Mouse (Mus musculus): ENCODE measurements around the gene March6.

The March6 gene

DNA sequence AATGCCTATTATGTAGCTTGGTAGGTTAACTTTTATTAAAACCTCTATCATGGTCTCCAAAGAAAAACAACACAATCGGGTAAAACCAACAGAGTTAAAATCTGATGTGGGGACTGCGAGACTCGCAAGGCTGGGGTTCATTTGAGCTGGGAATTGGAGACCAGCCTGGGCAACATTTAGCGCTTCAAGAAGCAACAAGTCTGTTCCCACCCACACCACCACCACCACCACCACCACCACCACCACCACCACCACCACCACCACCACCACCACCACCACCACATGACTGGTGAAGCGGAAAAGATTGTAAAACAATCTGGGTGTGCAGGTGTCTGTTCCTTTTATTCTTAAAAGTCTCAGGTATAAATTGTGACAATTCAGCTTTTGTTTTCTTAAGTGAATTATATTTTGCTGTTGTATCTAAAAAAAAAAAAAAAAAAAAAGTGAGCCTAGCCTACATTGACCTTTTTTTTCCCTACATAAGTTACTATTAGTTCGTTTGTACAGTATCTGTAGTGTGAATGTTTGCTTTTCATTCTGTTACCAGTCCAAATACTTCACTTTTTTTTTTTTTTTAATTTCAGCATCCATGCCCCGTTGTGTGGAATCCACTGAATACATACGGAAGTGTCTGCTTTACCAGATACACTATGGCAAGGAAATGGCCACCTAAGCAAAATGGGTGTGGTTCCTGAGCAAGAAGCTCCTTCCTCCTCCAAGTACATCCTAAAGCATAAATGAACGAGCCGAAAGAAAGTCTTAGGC lies 76.6 kb downstream of the March6 start:
- no peak for DNase-seq (ENCODE audit: low read depth, low spot score)

DNA sequence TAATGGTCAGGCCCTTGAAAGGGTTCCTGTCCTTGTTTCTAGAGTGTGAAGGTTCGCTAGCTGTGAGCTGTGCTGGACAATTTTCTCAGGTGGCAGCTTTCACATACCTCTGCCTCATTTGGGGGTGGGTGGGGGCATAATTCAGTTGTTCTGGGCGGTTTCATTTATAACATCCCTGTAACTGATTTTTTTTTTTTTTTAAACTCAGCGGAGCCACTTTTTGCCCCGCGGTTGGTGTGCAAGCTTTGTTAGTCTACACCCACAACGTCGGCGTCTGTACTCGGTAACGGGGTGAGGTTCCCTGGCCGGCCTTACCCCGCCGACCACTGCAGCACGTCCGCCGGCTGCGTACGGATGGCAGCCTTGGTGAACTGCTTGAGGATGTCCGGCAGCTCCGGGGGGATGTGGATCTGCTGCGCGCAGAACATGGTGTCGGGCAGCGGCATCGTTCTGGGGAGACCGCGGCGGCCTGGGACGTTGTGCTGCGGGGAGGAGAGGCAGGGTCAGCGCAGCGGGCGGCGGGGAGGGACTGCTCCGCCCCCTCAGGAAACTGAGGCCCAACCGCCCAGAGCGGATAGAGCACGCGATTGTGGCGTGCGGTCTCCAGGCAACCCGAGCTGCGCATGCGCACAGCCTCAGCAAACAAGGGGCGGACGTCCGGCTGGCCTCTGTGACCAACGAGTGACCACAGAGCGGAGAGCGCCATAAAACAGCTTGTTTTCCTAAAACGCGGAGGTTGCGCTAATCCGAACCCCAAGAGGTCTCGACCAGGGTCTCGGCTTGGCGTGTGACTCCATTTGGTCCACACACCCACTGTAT lies 77.5 kb downstream of the March6 start, which contains the start of gene Ropn1l:
Gene Ropn1l, minus strand, starts transcription at position 640 of the 819 bp plus-strand sequence.
- DNase-seq (ENCODE audit: low read depth, low spot score), result peak; percentile 92

DNA sequence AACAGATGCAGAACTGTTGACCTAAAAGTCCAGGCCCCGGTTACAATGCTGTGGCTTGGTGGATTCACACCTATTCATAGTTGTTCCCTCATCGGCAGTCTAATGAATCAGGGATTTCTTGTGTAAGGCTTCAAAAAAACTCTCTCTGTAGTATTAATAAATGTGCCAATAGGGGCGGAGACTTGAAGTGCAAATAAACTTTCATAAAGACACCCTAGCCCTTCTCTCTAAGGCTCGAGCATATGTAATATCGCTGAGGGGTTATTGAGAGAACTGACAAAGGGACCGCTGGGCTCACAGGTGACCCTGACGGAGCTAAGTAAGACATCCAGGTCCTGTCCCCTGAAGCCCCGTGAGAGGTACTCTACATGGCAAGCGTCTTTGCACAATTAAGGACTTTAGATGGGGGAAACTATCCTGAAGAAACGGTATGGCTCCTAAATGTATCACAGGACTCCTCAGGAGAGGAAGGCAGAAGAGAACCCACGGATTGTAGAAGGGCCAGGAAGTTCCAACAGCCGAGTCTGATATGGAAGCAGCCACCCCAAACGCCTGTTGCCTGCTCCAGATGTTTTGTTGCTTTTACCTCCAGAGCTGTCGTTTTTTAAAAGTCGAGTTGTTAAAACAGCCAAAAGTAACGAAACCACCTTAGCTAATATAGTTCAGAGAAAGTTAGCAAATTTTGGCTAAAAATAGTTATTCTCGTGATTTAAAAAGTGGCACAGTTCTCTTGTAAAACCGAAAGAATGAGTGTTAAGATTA lies 78.3 kb downstream of the March6 start:
- no peak for DNase-seq (ENCODE audit: low read depth, low spot score)

DNA sequence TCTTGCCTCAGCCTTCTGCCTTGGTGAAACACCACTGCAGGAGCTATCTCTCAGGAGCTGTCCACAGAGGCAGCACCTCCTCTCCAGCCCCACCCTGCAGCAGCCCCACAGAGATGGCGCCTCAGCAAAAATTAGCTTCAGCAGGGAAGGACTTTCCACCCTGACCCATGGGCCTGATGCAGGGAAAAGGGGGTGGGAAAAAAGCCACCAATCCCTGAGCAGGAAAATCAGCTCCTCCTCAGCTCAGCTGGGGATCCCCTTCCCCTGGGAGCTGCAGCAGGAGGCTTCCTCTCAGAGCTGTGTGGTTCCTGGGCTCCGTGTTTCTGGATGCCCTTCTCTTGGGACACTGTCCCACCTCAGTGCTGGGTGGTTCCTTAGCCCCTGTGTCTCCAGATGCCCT lies 81.1 kb downstream of the March6 start:
- DNase-seq (ENCODE audit: low read depth, low spot score), result no peak

DNA sequence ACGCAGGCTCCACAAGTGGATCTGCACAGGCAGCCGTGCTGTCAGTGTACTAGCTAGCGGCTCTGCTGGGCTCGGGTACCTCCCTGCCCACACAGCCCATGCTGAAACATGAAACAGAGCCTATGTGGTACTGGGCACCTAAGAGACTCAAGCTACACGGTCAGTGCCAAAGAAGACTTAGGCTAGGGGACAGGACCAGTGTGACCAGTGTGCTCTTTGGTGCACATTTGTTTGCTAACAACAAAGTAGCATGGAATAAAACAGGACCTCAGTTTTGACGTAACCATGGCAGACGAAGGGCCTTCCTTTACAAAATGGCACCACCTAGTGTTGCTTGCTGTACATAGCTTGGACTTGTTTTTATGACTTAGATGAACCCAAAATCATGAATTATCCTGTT lies 83.7 kb downstream of the March6 start:
- peak; percentile 39 for DNase-seq (ENCODE audit: low read depth, low spot score)

DNA sequence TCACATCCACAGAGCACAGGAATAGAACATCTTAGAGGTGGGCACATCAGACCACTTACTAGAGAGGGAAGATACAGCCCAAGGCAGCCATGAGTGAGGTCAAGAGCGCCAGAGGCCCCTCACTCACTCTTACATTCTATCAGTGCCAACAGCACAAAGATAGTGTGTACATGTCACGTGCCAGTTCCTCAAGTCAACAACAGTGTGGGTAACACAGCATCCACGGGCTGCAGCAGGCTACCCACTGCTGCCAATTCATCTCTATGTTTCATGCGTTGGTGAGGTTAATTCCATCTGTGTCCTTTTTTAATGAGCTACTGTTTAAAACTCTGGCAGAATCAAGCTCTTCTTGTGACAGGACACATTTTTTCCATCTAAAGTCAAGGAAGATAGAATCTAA lies 88.2 kb downstream of the March6 start:
- no peak for DNase-seq (ENCODE audit: low read depth, low spot score)

DNA sequence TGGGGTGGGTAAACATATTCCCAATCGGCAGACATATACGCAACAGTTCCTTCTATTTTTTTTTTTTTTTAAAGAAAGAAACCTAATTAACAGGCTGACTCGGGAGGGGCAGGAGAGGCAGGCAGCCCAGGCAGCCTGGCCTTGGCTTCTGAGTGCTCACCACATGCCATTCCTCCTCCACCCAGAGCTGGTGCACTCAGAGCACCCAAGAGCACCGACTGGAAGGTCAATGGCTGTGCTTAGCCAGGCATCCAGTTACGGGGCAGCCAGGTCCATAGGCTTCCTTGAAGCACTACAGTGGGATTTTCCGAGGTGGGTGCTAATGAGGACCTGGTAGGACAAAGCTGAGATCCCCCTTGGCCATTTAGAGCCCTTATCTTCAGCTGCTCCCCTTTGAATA lies 88.9 kb downstream of the March6 start:
- no peak for DNase-seq (ENCODE audit: low read depth, low spot score)

DNA sequence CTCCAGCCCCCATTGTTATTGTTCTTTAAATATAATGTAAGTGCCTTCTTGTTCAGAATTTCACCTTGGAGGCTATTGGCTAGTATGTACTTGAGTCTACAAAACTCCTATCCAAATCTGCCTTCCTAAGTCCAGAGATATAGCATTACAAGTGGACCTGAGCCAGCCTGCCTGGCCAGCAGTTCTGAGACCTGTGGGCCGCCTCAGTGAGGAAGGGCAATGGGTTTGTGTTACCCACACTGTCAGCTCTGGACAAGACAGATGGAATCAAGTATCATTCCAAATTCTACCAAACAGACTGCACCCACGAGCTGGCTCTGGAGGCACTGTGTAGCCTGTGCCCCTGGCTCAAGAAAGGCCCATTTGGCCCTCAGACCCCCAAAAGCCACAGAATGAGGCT lies 94.0 kb downstream of the March6 start:
- no peak for DNase-seq (ENCODE audit: low read depth, low spot score)

DNA sequence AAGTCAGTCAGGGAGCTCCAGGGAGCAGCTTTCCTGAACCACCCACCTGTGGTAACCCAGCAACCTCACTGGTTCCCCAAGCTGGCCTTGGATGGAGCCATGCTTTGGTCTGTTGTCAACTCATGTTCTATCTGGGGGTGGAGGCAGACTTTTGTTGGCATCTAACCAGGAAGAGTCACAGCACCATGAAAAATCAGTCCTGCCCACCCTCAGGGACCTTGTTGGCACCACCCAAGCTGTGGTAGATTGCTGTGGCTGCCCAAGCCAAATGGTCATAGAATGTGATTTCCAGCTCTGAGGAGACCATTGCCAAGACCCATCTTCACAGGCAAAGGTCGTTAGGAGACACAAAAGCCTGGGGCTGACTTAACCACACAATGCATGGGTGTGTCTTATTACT lies 94.8 kb downstream of the March6 start:
- DNase-seq (ENCODE audit: low read depth, low spot score), result no peak

DNA sequence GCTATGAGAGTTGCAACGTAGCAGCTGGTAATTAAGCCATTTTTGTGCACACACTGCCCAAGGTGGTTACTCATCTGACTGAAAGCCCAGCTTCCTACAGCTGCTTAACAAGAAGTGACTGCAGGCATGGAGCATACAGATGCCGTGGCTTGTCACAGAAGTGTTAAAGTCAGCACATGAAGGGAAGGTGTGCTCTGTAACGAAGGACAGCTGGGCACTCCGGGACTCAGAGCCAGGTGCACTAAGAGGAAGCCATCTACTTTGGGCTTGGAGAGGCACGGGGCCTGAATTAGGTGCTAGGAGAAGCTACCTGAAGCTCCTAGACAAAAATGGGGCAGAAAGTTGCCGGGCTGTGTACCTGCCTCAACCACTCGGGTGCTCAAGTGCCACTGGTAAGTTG lies 97.1 kb downstream of the March6 start:
- DNase-seq (ENCODE audit: low read depth, low spot score), result no peak

DNA sequence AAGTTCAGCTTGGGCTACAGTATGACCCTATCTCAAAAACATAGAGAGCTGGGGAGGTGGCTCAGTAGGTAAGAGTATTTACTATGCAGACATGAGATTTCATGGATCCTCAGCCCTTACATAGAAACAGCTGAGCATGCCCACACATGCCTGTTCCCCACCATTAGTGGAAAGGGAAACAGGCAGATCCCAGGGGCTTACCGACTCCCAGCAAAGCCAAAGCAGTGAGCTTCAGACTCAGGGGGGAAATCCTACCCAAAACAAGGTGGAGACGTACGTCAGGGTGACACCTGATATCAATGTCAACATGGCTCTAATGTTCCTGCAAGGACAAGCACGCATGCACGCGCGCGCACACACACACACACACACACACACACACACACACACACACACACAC lies 99.0 kb downstream of the March6 start:
- DNase-seq (ENCODE audit: low read depth, low spot score), result no peak

DNA sequence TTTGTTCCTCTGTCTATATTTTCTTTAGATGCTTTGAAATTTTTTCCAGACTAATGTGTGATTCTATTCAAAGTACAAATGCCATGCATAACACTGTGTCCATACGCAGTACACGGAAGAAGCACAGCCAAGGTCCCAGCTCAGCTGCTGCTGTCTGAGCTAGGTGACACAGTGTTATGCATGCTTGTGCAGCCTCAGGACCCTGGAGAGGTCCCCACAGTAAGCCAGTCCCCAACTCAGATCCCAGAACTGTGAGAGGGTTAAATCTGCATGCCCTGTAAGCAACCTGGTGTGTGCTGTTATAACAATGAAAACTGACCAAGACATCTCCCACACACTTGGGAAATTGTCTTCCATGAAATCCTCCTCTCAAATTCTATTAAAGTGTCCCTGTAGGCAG lies 100.8 kb downstream of the March6 start:
- DNase-seq (ENCODE audit: low read depth, low spot score), result no peak

DNA sequence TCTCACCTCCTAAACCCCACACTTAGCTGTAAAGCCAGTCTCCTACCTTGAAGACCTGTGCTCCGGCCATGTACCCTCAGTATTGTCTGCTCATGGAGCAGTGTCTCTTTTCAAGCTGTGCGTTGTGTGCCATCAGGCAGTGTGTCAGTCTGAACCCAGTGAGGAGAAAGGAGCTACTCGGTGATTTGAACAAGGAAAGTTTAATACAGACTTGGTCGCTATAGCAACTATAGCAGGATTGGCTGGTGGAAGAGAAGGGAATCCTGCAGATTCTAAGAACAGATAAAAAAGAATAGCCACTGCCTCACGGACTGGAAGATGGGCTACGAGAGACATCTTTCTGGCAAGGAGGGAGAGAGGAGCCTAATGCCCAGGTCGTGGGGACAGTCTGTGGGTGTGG lies 101.4 kb downstream of the March6 start:
- no peak for DNase-seq (ENCODE audit: low read depth, low spot score)

DNA sequence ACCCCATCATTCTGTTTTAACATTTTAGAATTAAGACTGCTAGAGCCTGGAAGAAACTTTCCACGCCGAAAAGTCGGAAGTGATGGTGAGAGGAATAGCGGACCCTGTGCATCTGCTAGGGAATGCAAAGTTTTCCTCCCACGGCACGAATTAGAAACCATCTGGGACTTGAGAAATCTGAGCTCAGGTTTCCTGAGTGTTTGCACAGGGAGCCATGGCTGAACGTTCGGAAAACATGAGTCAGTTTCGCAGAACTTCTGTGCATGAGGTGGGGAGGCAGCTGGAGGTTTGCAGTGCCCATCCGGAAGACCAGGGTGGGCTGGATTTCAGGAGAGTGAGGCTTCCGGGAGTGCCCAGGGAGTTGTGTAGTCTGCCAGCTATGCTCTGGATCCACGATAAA lies 102.3 kb downstream of the March6 start:
- DNase-seq (ENCODE audit: low read depth, low spot score), result no peak

DNA sequence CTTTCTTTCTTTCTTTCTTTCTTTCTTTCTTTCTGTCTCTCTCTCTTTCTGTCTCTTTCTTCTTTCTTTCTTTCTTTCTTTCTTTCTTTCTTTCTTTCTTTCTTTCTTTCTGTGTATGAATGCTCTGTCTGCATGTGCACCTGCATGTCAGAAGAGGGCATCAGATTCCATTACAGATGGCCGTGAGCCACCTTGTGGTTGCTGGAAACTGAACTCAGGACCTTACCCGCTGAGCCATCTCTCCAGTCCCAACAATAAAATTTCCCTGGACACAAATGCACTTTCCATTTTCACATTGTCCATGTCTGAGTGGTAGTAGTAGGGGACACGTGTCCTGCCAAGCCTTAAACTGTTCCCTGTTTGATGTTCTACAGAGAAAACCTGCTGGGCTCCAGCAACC lies 103.5 kb downstream of the March6 start:
- DNase-seq (ENCODE audit: low read depth, low spot score), result no peak

DNA sequence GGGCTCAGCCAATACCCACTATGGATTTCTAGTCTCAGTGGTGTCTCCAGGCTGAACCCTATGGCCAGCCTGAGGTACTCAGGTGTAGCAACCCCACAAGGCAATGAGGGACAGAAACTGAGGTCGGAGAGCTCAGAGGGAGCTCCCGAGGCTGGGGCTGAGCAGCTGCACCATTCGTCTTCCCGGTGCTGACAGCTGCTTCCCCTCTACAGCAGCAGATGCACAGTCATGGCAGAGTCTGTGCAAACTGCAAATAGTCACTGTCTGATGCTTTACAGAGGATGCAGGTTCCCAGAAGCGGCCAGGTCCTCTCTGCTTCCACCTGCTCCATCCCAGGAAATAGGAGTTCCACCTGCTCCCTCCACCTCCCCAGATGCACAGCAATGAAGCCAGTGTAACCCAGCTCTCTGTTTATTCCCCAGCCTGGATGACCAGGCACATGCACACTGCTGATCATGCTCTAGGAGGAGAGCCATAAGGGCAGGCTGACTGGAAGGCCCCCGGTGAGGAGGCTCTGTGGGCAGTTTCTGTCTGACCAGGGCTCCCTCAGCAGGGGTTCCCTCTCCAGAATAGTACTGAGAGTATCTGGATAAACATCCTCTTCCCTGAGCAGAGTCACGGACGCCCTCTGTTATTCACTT lies 104.7 kb downstream of the March6 start:
- DNase-seq (ENCODE audit: low read depth, low spot score), result no peak

DNA sequence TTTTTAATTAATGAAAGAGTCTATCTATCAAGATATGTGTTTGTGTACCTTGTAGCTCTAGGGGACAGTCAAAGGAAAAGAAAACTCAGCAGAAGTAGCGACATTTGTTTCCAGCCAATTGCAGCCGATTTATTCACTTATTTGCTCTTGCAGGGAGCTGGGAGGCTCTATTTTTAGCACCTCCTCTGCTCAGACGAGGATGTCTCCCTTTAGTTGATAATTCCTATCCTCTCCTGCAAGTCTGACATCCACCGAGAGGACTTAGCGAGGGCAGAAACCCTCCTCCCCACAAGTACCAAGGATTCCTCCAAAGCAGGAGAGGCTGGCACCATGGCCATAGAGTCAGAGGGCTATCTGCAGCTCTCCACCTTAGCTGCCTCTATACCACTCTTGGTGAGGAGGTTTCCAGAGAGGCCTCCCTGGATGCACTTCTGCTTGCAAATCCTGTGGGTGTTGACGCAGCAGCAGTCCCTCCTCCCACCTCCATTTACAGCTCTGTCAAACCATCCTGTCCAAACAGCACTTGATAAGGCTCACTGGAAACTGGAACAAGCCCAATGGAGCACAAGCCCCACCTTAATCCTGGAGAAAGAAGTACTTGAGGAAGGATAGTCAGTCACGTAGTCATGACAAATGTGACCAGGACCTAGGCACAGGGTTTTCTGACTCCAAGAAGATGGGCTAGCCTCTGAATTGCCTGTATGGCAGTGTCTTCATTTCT lies 108.0 kb downstream of the March6 start:
- DNase-seq (ENCODE audit: low read depth, low spot score), result no peak

DNA sequence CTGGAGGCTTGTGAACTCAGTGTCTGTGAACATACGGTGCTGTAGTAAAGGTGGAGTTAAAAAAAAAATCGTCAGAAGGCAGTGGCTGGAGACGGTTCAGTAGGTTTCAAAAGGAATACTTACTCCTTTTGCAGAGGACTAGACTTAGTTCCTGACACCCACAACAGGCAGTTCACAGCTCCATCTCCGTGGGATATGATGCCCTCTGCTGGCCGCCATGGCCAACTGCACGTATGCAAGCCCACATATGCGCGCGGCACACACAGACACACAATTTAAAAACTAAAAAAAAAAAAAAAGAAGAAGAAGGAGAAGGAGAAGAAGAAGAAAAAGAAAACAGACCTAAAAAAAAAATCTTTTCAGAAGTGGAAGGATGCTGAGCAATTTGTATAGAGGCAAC lies 111.8 kb downstream of the March6 start:
- DNase-seq (ENCODE audit: low read depth, low spot score), result no peak

DNA sequence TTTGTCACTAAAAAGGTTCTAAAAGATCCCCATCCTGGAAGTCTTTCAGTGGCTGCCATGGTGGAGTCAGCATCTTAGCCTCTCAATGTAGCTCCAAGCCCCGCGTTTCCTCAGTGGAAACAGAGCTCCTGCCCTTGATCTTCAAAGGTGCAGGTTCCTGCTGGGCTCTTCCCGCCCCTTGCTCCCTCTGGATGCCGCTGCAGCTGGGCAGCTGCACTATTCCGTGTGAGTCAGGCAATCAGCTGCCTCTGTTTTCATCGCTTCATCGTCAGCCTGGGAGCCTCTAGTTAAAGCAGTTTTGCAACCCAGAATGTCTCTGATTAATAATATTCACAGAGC lies 112.2 kb downstream of the March6 start:
- no peak for DNase-seq (ENCODE audit: low read depth, low spot score)

DNA sequence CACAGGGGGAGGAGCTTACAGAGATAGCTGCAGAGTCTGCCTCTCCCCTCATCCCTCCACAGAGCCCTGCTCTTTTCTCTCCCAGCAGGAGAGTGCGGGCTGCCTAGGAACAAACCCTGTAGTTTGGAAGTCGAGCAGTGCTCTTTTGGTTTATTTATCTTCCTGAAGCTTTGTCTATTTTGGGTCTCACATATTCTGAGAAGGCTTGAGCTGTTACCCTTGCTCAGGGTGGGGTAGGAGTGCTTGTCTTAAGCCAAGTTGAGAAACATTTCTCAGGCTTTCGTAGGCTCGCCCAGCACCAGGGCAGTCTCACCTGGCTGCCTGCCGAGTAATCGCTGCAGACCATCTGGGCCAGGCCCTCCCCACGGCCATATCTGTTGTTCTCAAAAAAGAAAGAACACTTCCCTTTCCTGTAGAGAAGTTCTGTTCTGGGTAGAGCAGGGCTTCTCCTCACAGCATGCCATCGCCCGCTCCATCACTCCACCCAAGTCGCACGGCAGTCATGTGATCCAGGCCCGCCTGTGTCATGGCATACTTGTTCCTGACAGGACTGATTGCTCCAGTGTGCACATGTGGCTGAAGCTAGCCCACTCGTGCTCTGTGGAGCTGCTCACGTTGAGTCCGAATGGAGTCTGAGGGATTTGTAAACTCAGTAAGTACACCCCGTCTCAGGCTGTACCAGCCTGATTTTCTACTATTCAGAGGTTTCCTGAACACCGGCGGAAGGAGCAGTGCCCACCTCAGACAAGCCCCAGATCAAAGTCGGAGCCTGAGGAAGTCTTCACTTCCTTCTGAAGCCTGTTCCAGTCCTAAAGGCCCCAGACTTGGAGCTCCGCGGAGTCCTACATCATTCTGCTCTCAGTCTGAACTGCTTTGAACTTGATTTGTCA lies 112.8 kb downstream of the March6 start:
- DNase-seq (ENCODE audit: low read depth, low spot score), result no peak

Data from forelimb bud, embryonic 11.5 days (tissue).